Mouse (Mus musculus): ENCODE measurements around the gene Myt1l. TPM values are rescaled to one million over a fixed set of nuclear protein-coding genes. Genes with fewer than 3 reads are reported as not detected.

Gene Myt1l
- total and polyA plus RNA-seq, 2 experiments from 2014 or later = 114 to 218 TPM

DNA sequence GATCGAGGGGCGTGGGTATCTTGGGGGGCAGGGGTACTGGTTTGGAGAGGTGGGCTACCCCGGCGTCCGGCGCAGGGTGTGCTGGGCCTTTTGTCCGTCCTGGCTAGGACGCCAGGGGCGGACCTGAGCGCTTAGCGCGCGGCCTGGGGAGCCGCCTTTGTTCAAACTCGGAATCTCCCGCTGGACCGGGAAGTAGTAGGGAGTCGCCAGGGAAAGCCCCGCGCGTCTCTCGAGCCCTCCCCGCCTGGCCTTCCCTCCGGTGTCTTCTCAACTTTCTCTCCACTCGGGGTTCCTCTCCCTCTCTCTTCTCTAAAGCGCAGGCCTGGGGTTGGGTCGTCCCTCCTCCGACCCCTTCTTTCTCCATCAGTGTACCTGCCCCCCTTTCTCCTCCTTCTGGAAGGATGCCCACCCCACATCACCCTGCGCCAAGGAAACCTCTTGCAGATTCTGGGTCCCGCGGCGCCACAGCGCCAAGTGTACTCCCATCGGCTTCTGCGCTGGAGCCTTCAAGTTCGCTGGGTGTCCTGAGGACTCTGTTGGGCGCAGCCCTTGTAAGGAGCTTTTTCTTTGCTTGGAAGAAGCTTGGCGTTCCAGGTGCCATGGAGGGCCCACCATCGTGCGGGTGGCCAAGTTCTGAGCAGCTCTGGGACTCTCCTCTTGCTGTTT lies 410.3 kb downstream of the Myt1l start:
- Histone ChIP-seq H3K4me2 (ENCODE audit: low read depth) (peak overlapping the region; percentile 86), H3K4me3 (ENCODE audit: low read depth, low read length) (peak overlapping the region; percentile 82), H3K4me1 (ENCODE audit: insufficient read depth) (peaks cover 22% of the 10 kb centered on the region; the same call in 1 of the 2 replicates), H3K9ac (peak overlapping the region; percentile 92), H3K9me3 (ENCODE audit: low read length) (no peaks in the 10 kb centered on the region), H3K27me3 (ENCODE audit: insufficient read depth, low read length) (no peaks in the 10 kb centered on the region), H3K36me3 (ENCODE audit: insufficient read depth) (no peaks in the 10 kb centered on the region), H3K27ac (ENCODE audit: low read depth, low read length) (peak overlapping the region; percentile 92)
- ATAC-seq = peak; percentile 68
- TF ChIP-seq CTCF (IDR thresholded peaks at IDR 0.05; ENCODE audit: low read depth) = 0 out of 2 replicates have a peak, but pooled peaks have one; percentile 1
- peak; percentile 81 for DNase-seq
- WGBS = under 1% methylated on average over 40 of the region's 40 CpGs

- peak overlapping the region; percentile 92; the same call in 1 of the 2 replicates for H3K27ac ChIP-seq (ENCODE audit: low read depth, low read length)
- no peaks in the 10 kb centered on the region for H3K36me3 ChIP-seq (ENCODE audit: insufficient read depth)
- peak overlapping the region; percentile 82 for H3K4me3 ChIP-seq (ENCODE audit: low read depth, low read length)
- peaks cover 22% of the 10 kb centered on the region; the same call in 1 of the 2 replicates for H3K4me1 ChIP-seq (ENCODE audit: insufficient read depth)
- peak overlapping the region; percentile 92; the same call in 1 of the 2 replicates for H3K9ac ChIP-seq
- peak overlapping the region; percentile 86 for H3K4me2 ChIP-seq (ENCODE audit: low read depth)
- ATAC-seq (no peak), DNase-seq (no peak)
- WGBS = 4% methylated on average over 8 of the region's 8 CpGs
- no peaks in the 10 kb centered on the region for H3K27me3 ChIP-seq (ENCODE audit: insufficient read depth, low read length)
- TF ChIP-seq CTCF (IDR thresholded peaks at IDR 0.05; ENCODE audit: low read depth) = no peak
- H3K9me3 ChIP-seq (ENCODE audit: low read length) = no peaks in the 10 kb centered on the region
Observed at GRCm38 (mm10) chr12:29939261-29939671, 411.1 kb downstream of the Myt1l start.

- H3K27me3 ChIP-seq (ENCODE audit: insufficient read depth, low read length) = no peaks in the 10 kb centered on the region
- H3K4me2 ChIP-seq (ENCODE audit: low read depth) = no peak overlapping the region
- WGBS = 92% methylated on average over 2 of the region's 2 CpGs
- no peak overlapping the region for H3K9ac ChIP-seq
- H3K9me3 ChIP-seq (ENCODE audit: low read length) = no peaks in the 10 kb centered on the region
- DNase-seq (no peak), ATAC-seq (no peak)
- TF ChIP-seq CTCF (IDR thresholded peaks at IDR 0.05; ENCODE audit: low read depth) = no peak
- no peaks in the 10 kb centered on the region for H3K36me3 ChIP-seq (ENCODE audit: insufficient read depth)
- H3K4me1 ChIP-seq (ENCODE audit: insufficient read depth) = peaks cover 22% of the 10 kb centered on the region; the same call in 1 of the 2 replicates
- no peak overlapping the region for H3K4me3 ChIP-seq (ENCODE audit: low read depth, low read length)
- H3K27ac ChIP-seq (ENCODE audit: low read depth, low read length) = no peak overlapping the region
Observed at GRCm38 (mm10) chr12:29942435-29942834, 414.3 kb downstream of the Myt1l start.

DNA sequence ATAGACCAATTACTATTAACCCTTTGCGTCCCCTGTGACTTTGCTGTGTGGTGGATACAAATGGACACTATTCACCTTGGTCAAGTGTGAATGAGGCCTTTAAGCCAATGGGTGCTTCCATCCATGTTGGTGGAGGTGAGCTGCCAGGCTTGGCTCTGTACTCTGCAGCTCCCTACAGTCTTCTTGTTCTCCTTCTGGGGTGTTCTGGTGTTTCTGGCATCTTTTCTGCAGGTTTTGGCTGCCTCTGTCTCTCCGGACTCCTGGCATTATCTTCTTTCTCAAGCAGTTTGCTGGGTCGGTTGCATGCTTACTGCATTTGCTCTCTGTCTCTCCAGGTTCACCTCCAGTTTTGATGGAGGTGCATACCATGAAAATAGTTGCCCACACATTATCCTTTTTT lies 416.5 kb downstream of the Myt1l start:
- TF ChIP-seq CTCF (IDR thresholded peaks at IDR 0.05; ENCODE audit: low read depth) = no peak
- Histone ChIP-seq H3K9ac (no peak overlapping the region), H3K27ac (ENCODE audit: low read depth, low read length) (no peak overlapping the region), H3K4me2 (ENCODE audit: low read depth) (no peak overlapping the region), H3K4me3 (ENCODE audit: low read depth, low read length) (no peak overlapping the region), H3K4me1 (ENCODE audit: insufficient read depth) (peaks cover 15% of the 10 kb centered on the region; the same call in 1 of the 2 replicates), H3K36me3 (ENCODE audit: insufficient read depth) (no peaks in the 10 kb centered on the region), H3K9me3 (ENCODE audit: low read length) (no peaks in the 10 kb centered on the region), H3K27me3 (ENCODE audit: insufficient read depth, low read length) (no peaks in the 10 kb centered on the region)
- ATAC-seq = no peak
- DNase-seq = no peak
- 79% methylated on average over 3 of the region's 3 CpGs for WGBS

DNA sequence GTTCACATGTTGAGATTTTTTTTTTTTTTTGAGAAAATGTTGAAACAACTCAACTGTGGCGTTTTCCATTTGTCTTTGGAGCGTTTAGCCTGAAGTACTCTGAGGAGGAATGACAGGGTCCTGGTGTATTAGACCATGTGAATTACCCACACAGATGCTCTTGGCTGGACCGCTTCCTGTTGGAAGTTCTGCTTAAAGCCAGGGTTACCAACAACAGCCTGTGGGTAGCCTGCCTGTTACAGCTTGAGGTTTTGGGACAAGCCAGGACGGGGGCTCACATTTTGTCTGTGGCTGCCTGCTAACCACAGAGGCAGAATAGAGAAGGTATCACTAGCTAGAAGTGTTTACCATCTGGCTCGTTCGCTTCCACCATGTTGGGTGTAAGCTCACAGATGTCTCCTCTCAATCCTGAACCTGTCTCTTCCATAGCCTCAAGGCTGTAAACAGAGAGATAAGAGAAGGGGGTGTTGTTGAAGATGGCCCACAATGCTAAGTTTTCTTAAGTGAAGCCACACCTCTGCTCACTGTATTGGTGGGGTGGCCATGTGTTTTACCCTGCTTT lies 417.1 kb downstream of the Myt1l start:
- Histone ChIP-seq H3K27ac (ENCODE audit: low read depth, low read length) (no peak overlapping the region), H3K9ac (no peak overlapping the region), H3K4me3 (ENCODE audit: low read depth, low read length) (no peak overlapping the region), H3K9me3 (ENCODE audit: low read length) (no peaks in the 10 kb centered on the region), H3K36me3 (ENCODE audit: insufficient read depth) (no peaks in the 10 kb centered on the region), H3K27me3 (ENCODE audit: insufficient read depth, low read length) (no peaks in the 10 kb centered on the region), H3K4me2 (ENCODE audit: low read depth) (no peak overlapping the region), H3K4me1 (ENCODE audit: insufficient read depth) (peaks cover 9% of the 10 kb centered on the region; the same call in 1 of the 2 replicates)
- WGBS = 82% methylated on average over 6 of the region's 6 CpGs
- DNase-seq (no peak), ATAC-seq (no peak)
- no peak for TF ChIP-seq CTCF (IDR thresholded peaks at IDR 0.05; ENCODE audit: low read depth)

GRCm38 (mm10) chr12:29951043-29951442 lies 422.9 kb downstream of the Myt1l start:
- Histone ChIP-seq H3K36me3 (ENCODE audit: insufficient read depth) (no peaks in the 10 kb centered on the region), H3K4me2 (ENCODE audit: low read depth) (no peak overlapping the region), H3K9ac (no peak overlapping the region), H3K4me1 (ENCODE audit: insufficient read depth) (0 out of 2 replicates have a peak, but pooled peaks cover 5% of the 10 kb centered on the region), H3K9me3 (ENCODE audit: low read length) (no peaks in the 10 kb centered on the region), H3K27ac (ENCODE audit: low read depth, low read length) (no peak overlapping the region), H3K27me3 (ENCODE audit: insufficient read depth, low read length) (no peaks in the 10 kb centered on the region), H3K4me3 (ENCODE audit: low read depth, low read length) (no peak overlapping the region)
- TF ChIP-seq CTCF (IDR thresholded peaks at IDR 0.05; ENCODE audit: low read depth) = no peak
- WGBS = 24% methylated on average over 6 of the region's 6 CpGs
- no peak for ATAC-seq
- DNase-seq = no peak

GRCm38 (mm10) chr12:29951485-29951884 lies 423.3 kb downstream of the Myt1l start:
- no peak overlapping the region for H3K27ac ChIP-seq (ENCODE audit: low read depth, low read length)
- TF ChIP-seq CTCF (IDR thresholded peaks at IDR 0.05; ENCODE audit: low read depth) = no peak
- no peaks in the 10 kb centered on the region for H3K27me3 ChIP-seq (ENCODE audit: insufficient read depth, low read length)
- ATAC-seq (no peak), DNase-seq (no peak)
- H3K9me3 ChIP-seq (ENCODE audit: low read length) = no peaks in the 10 kb centered on the region
- H3K4me1 ChIP-seq (ENCODE audit: insufficient read depth) = 0 out of 2 replicates have a peak, but pooled peaks cover 5% of the 10 kb centered on the region
- H3K4me2 ChIP-seq (ENCODE audit: low read depth) = no peak overlapping the region
- H3K36me3 ChIP-seq (ENCODE audit: insufficient read depth) = no peaks in the 10 kb centered on the region
- no peak overlapping the region for H3K9ac ChIP-seq
- H3K4me3 ChIP-seq (ENCODE audit: low read depth, low read length) = no peak overlapping the region
- 84% methylated on average over 5 of the region's 5 CpGs for WGBS
